Mouse (Mus musculus) lung, postnatal 0 days (tissue): ENCODE data around the gene Abca3. TPM values are rescaled to one million over a fixed set of nuclear protein-coding genes. Genes with fewer than 3 reads are reported as not detected.

Experiments
- ATAC-seq: fragments of 200-750 bp; cut with Nextera tagmentation; 2 replicates; pipeline ENCODE4 v1.8.0; 2017; ENCODE audit warnings: moderate library complexity
- DNase-seq: peaks from one replicate; pipeline ENCODE4 v3.0.0-alpha.2; 2016; ENCODE audit warnings: low spot score
- H3K27ac ChIP-seq: fragments of 300-500 bp; sonication (generic); 2 replicates; pipeline ENCODE4 v1.5.1; 2014; ENCODE audit warnings: antibody characterized with exemption, mild to moderate bottlenecking, low read length, mixed read lengths
- H3K27me3 ChIP-seq: fragments of 300-500 bp; sonication (generic); replicated peaks from 2 replicates; pipeline ENCODE4 v1.6.1; 2014; ENCODE audit warnings: low read length, mixed read lengths; ENCODE audit not compliant: insufficient read depth
- H3K36me3 ChIP-seq: fragments of 300-500 bp; sonication (generic); 2 replicates; pipeline ENCODE4 v1.6.1; 2014; ENCODE audit warnings: low read length, mixed read lengths; ENCODE audit not compliant: insufficient read depth
- H3K4me1 ChIP-seq: fragments of 300-500 bp; sonication (generic); 2 replicates; pipeline ENCODE4 v1.6.1; 2014; ENCODE audit warnings: antibody characterized with exemption, low read depth, low read length, mixed read lengths; ENCODE audit not compliant: insufficient read depth
- H3K4me2 ChIP-seq: fragments of 300-500 bp; sonication (generic); replicated peaks from 2 replicates; pipeline ENCODE4 v1.6.1; 2014; ENCODE audit warnings: low read depth, mild to moderate bottlenecking, low read length, moderate library complexity, mixed read lengths
- H3K4me3 ChIP-seq: fragments of 300-500 bp; sonication (generic); 2 replicates; pipeline ENCODE4 v1.5.1; 2014; ENCODE audit warnings: low read depth, low read length
- H3K9ac ChIP-seq: fragments of 300-500 bp; sonication (generic); replicated peaks from 2 replicates; pipeline ENCODE4 v1.6.1; 2014; ENCODE audit warnings: low read depth, mild to moderate bottlenecking
- H3K9me3 ChIP-seq: fragments of 300-500 bp; sonication (generic); 2 replicates; pipeline ENCODE4 v1.6.1; 2016; ENCODE audit warnings: low read length, mixed read lengths
- CTCF ChIP-seq: IDR thresholded peaks from 2 replicates; pipeline ENCODE4 v1.5.1; 2016; ENCODE audit warnings: antibody characterized with exemption, mild to moderate bottlenecking
- EP300 ChIP-seq: IDR thresholded peaks from 2 replicates; pipeline ENCODE4 v1.6.1; 2016; ENCODE audit warnings: antibody characterized with exemption, mild to moderate bottlenecking, control low read depth
- WGBS: fragments of 180-500 bp; shearing (Covaris S2); extraction: QIAGEN DNeasy Blood & Tissue Kit; methylation state at CpG from one replicate; pipeline ENCODE4 v1.1.7; 2014; 5-methylcytosine and 5-hydroxymethylcytosine counted together
- polyA plus RNA-seq: library from polyadenylated mRNA; unstranded; fragments of >200 nt; fragmentation: Nextera tagmentation; extraction: Ambion mirVana; gene quantifications from 2 replicates; pipeline ENCODE4 v1.2.1, GENCODE M21; 2015

Abca3 gene
- polyA plus RNA-seq: 66.4 and 71.5 TPM in 2 replicates

GRCm38 (mm10) chr17:24351760-24352357 lies at the start of gene Abca3:
Gene Abca3 (plus strand): TSS chr17:24351950.
- WGBS: 3% methylated on average over 35 of the region's 55 CpGs
- peaks cover 4% of the 10 kb centered on the region; the same call in 1 of the 2 replicates for H3K4me1 ChIP-seq
- peak within 1 kb of the TSS; percentile 68 for H3K9ac ChIP-seq
- peak; percentile 97 for TF ChIP-seq CTCF
- TF ChIP-seq EP300: no peak
- DNase-seq: peak; percentile 97
- H3K4me2 ChIP-seq: peak within 1 kb of the TSS; percentile 91
- H3K27me3 ChIP-seq: peaks cover 6% of the 10 kb centered on the region; the same call in 1 of the 2 replicates
- H3K36me3 ChIP-seq: no peaks in the 10 kb centered on the region
- peak; percentile 93 for ATAC-seq
- peak within 1 kb of the TSS; percentile 81 for H3K27ac ChIP-seq
- peak within 1 kb of the TSS; percentile 73 for H3K4me3 ChIP-seq
- no peaks in the 10 kb centered on the region for H3K9me3 ChIP-seq

- H3K4me1 ChIP-seq: no peaks in the 10 kb centered on the region
- no peak for ATAC-seq
- no peak overlapping the region for H3K4me3 ChIP-seq
- no peaks in the 10 kb centered on the region for H3K36me3 ChIP-seq
- H3K4me2 ChIP-seq: no peak overlapping the region
- 38% methylated on average over 4 of the region's 4 CpGs for WGBS
- no peak for TF ChIP-seq EP300
- peak; percentile 73 for TF ChIP-seq CTCF
- no peak overlapping the region for H3K27ac ChIP-seq
- no peak overlapping the region for H3K9ac ChIP-seq
- H3K27me3 ChIP-seq: no peaks in the 10 kb centered on the region
- DNase-seq: peak; percentile 39
- H3K9me3 ChIP-seq: no peaks in the 10 kb centered on the region
Measured at GRCm38 (mm10) chr17:24307500-24307899, 44.2 kb upstream of the Abca3 start.

GRCm38 (mm10) chr17:24320826-24321225 lies 30.9 kb upstream of the Abca3 start:
- no peaks in the 10 kb centered on the region for H3K9me3 ChIP-seq
- 78% methylated on average over 3 of the region's 3 CpGs for WGBS
- TF ChIP-seq EP300 (no peak), CTCF (no peak)

GRCm38 (mm10) chr17:24325051-24325450 lies 26.7 kb upstream of the Abca3 start:
- no peak overlapping the region for H3K9ac ChIP-seq
- H3K4me1 ChIP-seq: no peaks in the 10 kb centered on the region
- WGBS: 81% methylated on average over 10 of the region's 10 CpGs
- no peaks in the 10 kb centered on the region for H3K36me3 ChIP-seq
- no peaks in the 10 kb centered on the region for H3K9me3 ChIP-seq
- H3K4me2 ChIP-seq: no peak overlapping the region
- no peak for ATAC-seq
- H3K27ac ChIP-seq: no peak overlapping the region
- H3K4me3 ChIP-seq: no peak overlapping the region
- TF ChIP-seq EP300 (no peak), CTCF (no peak)
- H3K27me3 ChIP-seq: no peaks in the 10 kb centered on the region
- no peak for DNase-seq

More at GRCm38 (mm10) chr17:24320826-24321225, 30.9 kb upstream of the Abca3 start:
- H3K4me3 ChIP-seq: no peak overlapping the region
- H3K4me2 ChIP-seq: no peak overlapping the region
- DNase-seq: no peak
- H3K36me3 ChIP-seq: no peaks in the 10 kb centered on the region
- H3K27me3 ChIP-seq: no peaks in the 10 kb centered on the region
- ATAC-seq: no peak
- no peak overlapping the region for H3K27ac ChIP-seq
- H3K9ac ChIP-seq: no peak overlapping the region
- H3K4me1 ChIP-seq: no peaks in the 10 kb centered on the region

GRCm38 (mm10) chr17:24327656-24328055 lies 24.1 kb upstream of the Abca3 start:
- no peak overlapping the region for H3K9ac ChIP-seq
- no peak overlapping the region for H3K4me3 ChIP-seq
- DNase-seq: no peak
- no peaks in the 10 kb centered on the region for H3K4me1 ChIP-seq
- no peaks in the 10 kb centered on the region for H3K9me3 ChIP-seq
- H3K27me3 ChIP-seq: no peaks in the 10 kb centered on the region
- H3K4me2 ChIP-seq: no peak overlapping the region
- WGBS: 79% methylated on average over 7 of the region's 7 CpGs
- ATAC-seq: no peak
- H3K27ac ChIP-seq: no peak overlapping the region
- TF ChIP-seq EP300: no peak
- TF ChIP-seq CTCF: no peak
- H3K36me3 ChIP-seq: no peaks in the 10 kb centered on the region

- DNase-seq (no peak), ATAC-seq (no peak)
- Histone ChIP-seq H3K9ac (no peak overlapping the region), H3K4me3 (no peak overlapping the region), H3K27ac (no peak overlapping the region), H3K36me3 (no peaks in the 10 kb centered on the region), H3K9me3 (no peaks in the 10 kb centered on the region), H3K4me1 (no peaks in the 10 kb centered on the region), H3K27me3 (no peaks in the 10 kb centered on the region), H3K4me2 (no peak overlapping the region)
- no peak for TF ChIP-seq CTCF
- no peak for TF ChIP-seq EP300
- 76% methylated on average over 8 of the region's 8 CpGs for WGBS
Measured at GRCm38 (mm10) chr17:24344672-24345071, 7.1 kb upstream of the Abca3 start.
